Mouse (Mus musculus) layer of hippocampus, postnatal 10 days (tissue): ENCODE results near the gene Polr2h. TPM values are rescaled to one million over a fixed set of nuclear protein-coding genes. Genes with fewer than 3 reads are reported as not detected.

Experiments used
- DNase-seq, 2 experiments: peaks; one replicate each; pipeline ENCODE4 v3.0.0; 2021; ENCODE audit warnings: low spot score in 2 of 2
- total RNA-seq, 2 experiments: library from RNA; stranded (reverse); gene quantifications; 2 replicates each; pipeline ENCODE4 v1.2.3; 2021

Gene Polr2h
- total RNA-seq, 2 experiments from 2014 or later = 23.2 to 27.7 TPM

DNA sequence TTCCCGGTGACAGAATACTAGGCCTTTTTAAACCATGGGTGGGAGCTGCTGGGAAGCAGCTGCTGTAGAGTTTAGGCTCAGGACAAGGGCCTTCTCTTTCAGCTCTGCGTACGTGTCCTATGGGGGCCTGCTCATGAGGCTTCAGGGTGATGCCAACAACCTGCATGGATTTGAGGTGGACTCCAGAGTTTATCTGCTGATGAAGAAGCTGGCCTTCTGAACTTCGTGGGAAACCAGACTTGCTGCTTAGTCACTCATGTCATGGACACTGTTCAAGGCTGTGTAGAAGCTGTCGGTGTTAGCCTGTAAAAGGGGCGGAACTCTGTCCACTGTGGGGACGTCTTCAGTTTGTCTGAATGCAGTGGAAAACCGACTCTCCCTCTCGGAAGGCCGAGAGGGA lies 4.3 kb downstream of the Polr2h start:
- no peak for DNase-seq

GRCm38 (mm10) chr16:20722736-20723135 lies 5.3 kb downstream of the Polr2h start:
- DNase-seq = no peak

GRCm38 (mm10) chr16:20723247-20723646 lies 5.8 kb downstream of the Polr2h start:
- DNase-seq = no peak

DNA sequence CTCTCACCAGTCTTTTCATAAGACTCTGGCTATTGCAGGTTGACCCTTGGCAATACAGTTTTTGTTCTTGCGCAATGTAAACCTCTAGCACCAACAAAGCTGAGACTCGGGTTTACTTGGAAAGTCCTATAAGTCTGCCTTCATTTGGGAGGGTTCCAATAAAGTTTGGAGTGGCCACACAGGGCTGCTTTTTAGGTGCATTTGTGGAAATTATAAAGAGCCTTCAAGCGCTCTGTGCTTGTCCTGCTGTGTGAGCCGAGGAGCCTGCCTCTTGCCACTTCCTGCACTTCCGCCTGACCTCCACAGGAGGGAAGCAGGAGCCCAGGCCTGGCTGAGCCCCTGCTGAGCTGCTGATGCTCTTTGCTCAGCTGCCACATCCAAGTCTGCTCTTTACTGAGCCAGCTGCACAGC lies 6.9 kb downstream of the Polr2h start:
- peak; percentile 55 to 59 for DNase-seq

- no peak for DNase-seq
Measured at GRCm38 (mm10) chr16:20725321-20725720, 7.9 kb downstream of the Polr2h start.

DNA sequence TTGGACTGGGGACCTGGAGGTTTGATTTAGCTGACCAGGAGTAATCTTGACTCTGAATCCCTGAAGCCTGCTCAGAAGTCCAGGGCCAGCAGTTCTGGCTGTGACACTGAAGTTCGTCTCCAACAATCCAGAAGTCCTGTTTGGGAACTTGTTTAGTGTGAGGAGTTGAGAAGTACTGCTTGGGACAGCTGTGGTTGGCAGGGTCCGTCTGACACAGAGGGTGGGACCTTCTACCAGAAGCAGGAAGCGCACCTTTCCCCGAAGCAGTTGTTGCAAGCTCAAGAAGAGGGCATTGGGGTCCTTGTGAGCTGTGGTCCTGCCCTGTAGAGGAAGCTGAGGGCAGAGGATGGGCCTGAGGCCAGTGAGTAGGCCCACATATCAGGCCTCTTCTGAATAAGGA lies 8.3 kb downstream of the Polr2h start:
- no peak for DNase-seq

DNA sequence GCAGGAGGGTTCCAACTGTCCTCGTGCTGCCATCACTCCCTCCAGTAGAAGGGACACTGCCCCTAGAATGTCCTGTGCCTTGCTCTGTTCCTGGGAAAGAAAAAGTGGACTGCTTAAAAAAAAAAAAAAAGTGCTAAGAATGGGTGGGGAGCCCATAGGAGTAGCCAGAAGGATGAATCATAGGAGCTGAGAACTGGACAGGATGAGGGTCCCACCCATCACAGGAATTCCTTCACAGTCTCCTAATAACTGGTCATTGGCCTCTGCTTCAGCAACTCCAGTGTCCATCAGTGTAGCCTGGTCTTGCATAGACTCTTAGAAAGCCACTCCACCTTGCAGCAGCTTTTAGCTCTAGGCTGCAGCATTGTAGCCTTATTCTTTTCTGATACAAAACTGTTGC lies 8.9 kb downstream of the Polr2h start:
- no peak for DNase-seq

DNA sequence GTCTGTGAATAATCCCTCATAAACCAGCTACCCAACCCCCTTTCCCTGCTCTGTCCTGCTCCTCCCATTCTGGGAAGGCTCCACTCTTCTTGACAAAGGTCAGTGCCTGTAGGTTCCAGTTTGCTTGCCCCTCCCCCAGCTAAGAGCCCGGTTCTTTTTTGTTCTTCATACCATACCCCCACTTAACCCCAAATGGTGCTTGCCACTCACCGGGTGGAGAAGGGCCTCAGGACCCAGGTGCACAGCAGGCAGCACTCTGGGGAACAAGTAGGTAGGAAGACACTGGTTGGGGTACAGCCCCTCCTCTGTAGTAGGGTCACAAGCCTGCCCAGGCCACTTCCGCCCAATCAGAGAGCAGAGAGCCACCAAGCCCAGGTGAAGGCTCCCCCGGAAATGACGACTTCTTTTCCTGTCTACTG lies 12.8 kb downstream of the Polr2h start:
- DNase-seq = no peak

- peak in 1 of 2 experiments; percentile 17 for DNase-seq
Measured at GRCm38 (mm10) chr16:20731688-20732087, 14.2 kb downstream of the Polr2h start.

- peak; percentile 50 to 65 for DNase-seq
Measured at GRCm38 (mm10) chr16:20732251-20732924, 14.9 kb downstream of the Polr2h start.

- DNase-seq = peak; percentile 66 to 75
Measured at GRCm38 (mm10) chr16:20732925-20733730, 15.7 kb downstream of the Polr2h start, which contains the start of gene Chrd. TSS of gene Chrd (plus strand) at chr16:20733127.

GRCm38 (mm10) chr16:20733731-20734730 lies 16.6 kb downstream of the Polr2h start, which contains the start of gene Thpo:
TSS of gene Thpo (minus strand) at chr16:20734511.
- DNase-seq = no peak

DNA sequence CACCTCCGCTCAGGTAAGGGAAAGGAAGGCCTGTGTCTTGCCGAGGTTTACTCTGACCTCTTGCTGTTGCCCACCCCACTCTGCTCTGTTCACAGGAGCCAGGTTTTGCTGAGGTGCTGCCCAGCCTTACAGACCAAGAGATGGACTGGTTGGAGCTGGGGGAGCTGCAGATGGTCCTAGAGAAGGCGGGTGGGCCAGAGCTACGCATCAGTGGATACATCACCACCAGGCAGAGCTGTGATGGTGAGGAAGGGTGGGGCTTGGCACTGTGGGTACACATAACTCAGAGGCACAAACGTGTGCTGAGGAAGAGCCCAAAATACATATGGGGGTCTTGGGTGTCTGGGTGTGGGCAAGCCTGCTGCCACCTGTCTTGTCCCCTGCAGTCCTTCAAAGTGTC lies 18.2 kb downstream of the Polr2h start:
- DNase-seq = no peak

GRCm38 (mm10) chr16:20736168-20736567 lies 18.7 kb downstream of the Polr2h start:
- no peak for DNase-seq

DNA sequence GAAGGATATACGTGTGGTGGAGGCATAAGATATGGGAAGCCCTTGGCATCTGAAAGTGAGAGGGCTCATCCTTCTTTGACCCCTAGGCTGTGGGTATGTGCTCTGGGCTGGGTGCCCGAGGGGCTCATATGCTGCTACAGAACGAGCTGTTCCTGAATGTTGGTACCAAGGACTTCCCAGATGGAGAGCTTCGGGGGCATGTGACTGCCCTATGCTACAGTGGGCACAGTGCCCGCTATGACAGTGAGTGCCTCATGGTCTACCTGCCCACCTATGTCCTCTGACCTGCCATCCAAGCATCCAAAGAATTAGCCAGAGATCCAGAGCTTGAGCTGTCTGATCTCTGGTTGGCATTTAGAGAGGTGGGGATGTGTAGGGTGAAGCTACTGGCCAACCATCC lies 19.4 kb downstream of the Polr2h start:
- no peak for DNase-seq

- no peak for DNase-seq
Measured at GRCm38 (mm10) chr16:20739845-20740244, 22.4 kb downstream of the Polr2h start.

DNA sequence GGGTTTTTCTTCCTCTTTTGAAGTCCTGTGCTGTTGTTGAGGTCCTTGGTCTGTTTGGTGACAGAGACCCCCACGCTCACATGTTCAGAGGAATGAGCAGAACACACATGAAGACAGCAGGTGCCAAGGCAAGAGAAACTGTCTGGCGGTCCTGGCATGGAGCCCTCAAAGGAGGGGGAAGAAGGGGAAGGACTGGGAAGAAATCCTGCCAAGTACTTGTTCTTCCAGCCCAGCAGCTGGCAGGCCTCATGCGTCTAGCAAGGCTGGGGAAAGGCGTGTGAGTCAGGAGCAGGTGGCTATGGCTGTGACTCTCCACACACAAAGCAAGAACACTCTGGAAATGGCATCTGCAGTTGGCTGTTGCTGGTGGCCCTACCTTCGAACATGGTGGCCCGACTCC lies 29.2 kb downstream of the Polr2h start:
- peak; percentile 66 to 70 for DNase-seq

DNA sequence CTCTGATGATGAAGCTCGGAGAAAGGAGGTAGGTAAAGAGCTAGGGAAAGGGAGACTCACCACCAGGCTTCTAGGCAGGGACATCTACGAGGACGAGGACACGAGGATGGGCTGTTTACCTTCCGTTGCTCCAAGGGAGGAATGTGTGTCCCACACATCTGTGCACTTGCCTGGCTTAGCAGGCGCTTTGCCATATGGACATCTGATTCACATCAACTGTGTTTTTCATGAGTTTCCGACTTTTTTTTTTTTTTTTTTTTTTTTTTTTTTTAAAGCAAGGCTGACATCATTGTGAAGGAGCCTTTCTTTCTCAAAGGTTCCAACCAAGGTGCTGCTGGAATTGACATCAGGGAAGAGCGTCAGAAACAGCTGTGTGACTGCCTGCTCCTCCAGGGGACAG lies 33.1 kb downstream of the Polr2h start:
- DNase-seq = no peak

DNA sequence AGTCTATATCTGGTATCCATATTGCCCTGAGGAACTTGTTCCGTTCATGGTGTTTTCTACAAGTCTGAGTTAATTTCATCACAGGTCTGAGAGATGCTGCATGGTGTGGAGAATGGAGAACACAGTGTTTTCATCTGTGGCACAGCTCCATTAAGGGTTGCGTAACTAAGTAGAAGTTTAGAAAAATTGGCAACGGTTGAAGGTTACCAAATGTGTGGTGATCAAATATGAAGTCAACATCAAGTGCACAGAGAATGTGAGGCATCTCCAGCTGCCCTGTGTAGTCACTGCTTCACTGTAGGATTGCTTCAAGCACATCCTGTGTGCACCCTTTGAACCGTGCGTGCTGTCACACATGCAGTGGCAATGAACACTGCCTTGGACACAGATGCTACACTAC lies 38.6 kb downstream of the Polr2h start:
- no peak for DNase-seq

GRCm38 (mm10) chr16:20757385-20757784 lies 39.9 kb downstream of the Polr2h start:
- DNase-seq = no peak

DNA sequence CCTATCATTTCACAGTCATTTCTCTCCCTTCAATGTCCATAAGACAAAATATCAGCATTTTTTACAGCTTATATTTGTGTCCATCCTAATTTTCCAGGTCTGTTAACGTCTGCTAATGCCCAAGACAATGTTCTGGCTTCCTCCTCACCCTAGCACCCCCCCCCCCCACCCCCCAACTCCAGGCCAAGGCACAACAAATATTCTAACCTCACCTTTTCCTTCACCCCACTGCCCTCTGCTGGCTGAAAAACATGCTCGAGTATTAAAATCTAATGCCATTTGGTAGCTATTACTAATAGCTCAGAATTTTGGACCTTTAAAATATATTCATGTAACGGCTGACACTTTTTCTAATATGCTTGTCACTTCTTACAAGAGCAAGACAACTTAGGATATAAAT lies 44.2 kb downstream of the Polr2h start:
- DNase-seq = peak; percentile 58 to 69
